Mouse (Mus musculus): ENCODE data around the gene Arhgap27. TPM values are rescaled to one million over a fixed set of nuclear protein-coding genes. Genes with fewer than 3 reads are reported as not detected.

Gene Arhgap27
- total RNA-seq, 2 experiments from 2014 or later, result 10.8 to 12.4 TPM

- DNase-seq (ENCODE audit: low spot score in 2 of 2), result no peak
- intact Hi-C loops (cut with DNase I), result no loop called here
These were observed 78.2 kb downstream of the Arhgap27 start for GRCm38 (mm10) chr11:103285276-103285675.

DNA sequence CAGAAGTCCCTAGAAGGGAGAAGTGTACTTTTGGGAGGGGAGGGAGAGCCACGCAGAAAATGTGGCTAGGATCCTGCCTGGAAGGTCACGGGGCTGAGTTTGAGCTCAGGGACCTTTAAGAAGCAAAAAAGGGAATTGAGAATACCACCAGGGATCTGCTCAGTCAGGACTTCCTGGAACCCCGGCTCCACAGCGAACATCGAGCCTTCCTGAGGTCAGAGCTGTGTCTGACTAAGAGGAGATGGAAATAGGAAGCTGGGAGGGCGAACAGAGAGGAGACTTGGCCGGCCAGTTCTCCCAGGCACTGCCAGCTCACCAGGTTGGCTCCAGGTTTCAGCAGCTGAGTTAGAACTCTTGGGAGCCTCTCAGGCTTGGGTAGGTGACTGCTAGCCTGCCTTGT is 81.7 kb downstream of the Arhgap27 start:
- intact Hi-C loops (cut with DNase I), result no loop called here
- DNase-seq (ENCODE audit: low spot score in 2 of 2), result no peak

Other genes with a start within 250 kb of the Arhgap27 start
- 10 to 100 TPM; 43.7 to 45.4 TPM for gene Hexim1, start 247.5 kb downstream of the Arhgap27 start, total RNA-seq (2021)
- 10 to 100 TPM; 15.4 TPM for gene Hexim2, start 231.3 kb downstream of the Arhgap27 start, total RNA-seq (2021)
- 100 to 1,000 TPM; 132 to 143 TPM for gene Fmnl1, start 192.6 kb downstream of the Arhgap27 start, total RNA-seq (2021)
- 1 to 10 TPM; 2.3 TPM for gene 1700023F06Rik, start 155.1 kb downstream of the Arhgap27 start, total RNA-seq (2021)
- 1 to 10 TPM; 1.0 to 1.2 TPM for gene Spata32, start 145.3 kb downstream of the Arhgap27 start, total RNA-seq (2021)
- gene Map3k14, start 96.2 kb downstream of the Arhgap27 start, total RNA-seq (2021), result 1 to 10 TPM; 2.6 to 3.8 TPM
- 10 to 100 TPM; 15.5 to 16.9 TPM for gene Plekhm1, start 49.0 kb upstream of the Arhgap27 start, total RNA-seq (2021)
- not detected for gene Lrrc37a, start 140.9 kb upstream of the Arhgap27 start, total RNA-seq (2021)